8 mouse cellular contexts compared by ENCODE assay signal in genomic region chrX:161716865-161717763, GRCm38 (mm10). TPM values are rescaled to one million over a fixed set of nuclear protein-coding genes. Genes with fewer than 3 reads are reported as not detected.
DNase-seq lines count a peak whose midpoint lies in the region; ATAC-seq lines count a peak whose summit lies in the region.

TSS of gene Rai2 (plus strand) at chrX:161717069.

- H3K36me3 ChIP-seq in liver, embryonic 12.5 days, result no peaks in the 10 kb centered on the region
- H3K36me3 ChIP-seq in neural tube, embryonic 12.5 days, result no peaks in the 10 kb centered on the region

- 9% methylated on average over 42 of the region's 79 CpGs for WGBS in liver, embryonic 12.5 days (ENCODE audit: insufficient replicate concordance)
- 25% methylated on average over 59 of the region's 79 CpGs for WGBS in neural tube, embryonic 12.5 days

- peaks cover 66% of the 10 kb centered on the region for H3K27me3 ChIP-seq in liver, embryonic 12.5 days (replicated peaks)
- H3K27me3 ChIP-seq in neural tube, embryonic 12.5 days (replicated peaks), result peaks cover 17% of the 10 kb centered on the region; the same call in 1 of the 2 replicates

- H3K9ac ChIP-seq in liver, embryonic 12.5 days, result no peak within 1 kb of the TSS
- H3K9ac ChIP-seq in neural tube, embryonic 12.5 days, result peak within 1 kb of the TSS; percentile 75

- H3K4me3 ChIP-seq in liver, embryonic 12.5 days, result peak within 1 kb of the TSS; percentile 49
- peak within 1 kb of the TSS; percentile 58 for H3K4me3 ChIP-seq in neural tube, embryonic 12.5 days

- no peak within 1 kb of the TSS for H3K27ac ChIP-seq in liver, embryonic 12.5 days
- H3K27ac ChIP-seq in neural tube, embryonic 12.5 days, result peak within 1 kb of the TSS; percentile 53; the same call in 1 of the 2 replicates

- H3K9me3 ChIP-seq in liver, embryonic 12.5 days (replicated peaks), result no peaks in the 10 kb centered on the region
- no peaks in the 10 kb centered on the region for H3K9me3 ChIP-seq in neural tube, embryonic 12.5 days

- H3K4me1 ChIP-seq in liver, embryonic 12.5 days, result no peaks in the 10 kb centered on the region
- no peaks in the 10 kb centered on the region for H3K4me1 ChIP-seq in neural tube, embryonic 12.5 days

- ATAC-seq in liver, embryonic 12.5 days, result peak; percentile 58
- ATAC-seq in neural tube, embryonic 12.5 days (ENCODE audit: low FRiP score, low read depth), result peak; percentile 81

- DNase-seq in right cerebral cortex, postnatal 14 days, result peak; percentile 20
- no peak for DNase-seq in right cerebral cortex, postnatal 25 days
- peak; percentile 13 for DNase-seq in embryo, embryonic 10.5 days (ENCODE audit: low spot score)
- DNase-seq in heart, adult 18-20 months, result peak; percentile 51 to 58
- peak; percentile 55 for DNase-seq in kidney, adult 11 months
- no peak for DNase-seq in spleen, adult 18-20 months

- peak within 1 kb of the TSS; percentile 66 for H3K4me2 ChIP-seq in liver, embryonic 12.5 days
- H3K4me2 ChIP-seq in neural tube, embryonic 12.5 days (replicated peaks), result peak within 1 kb of the TSS; percentile 74

RNA-seq across cellular contexts. Expression of gene Rai2, which starts in this region (rescaled TPM):
- 10 to 100 TPM; 39.7 to 43.1 TPM for total RNA-seq in heart, adult 18-20 months (2021)
- polyA plus RNA-seq in liver, embryonic 12.5 days (2016; fragmentation: Nextera tagmentation; extraction: Ambion mirVana), result 0.72 and 0.78 TPM in 2 replicates
- polyA plus RNA-seq in neural tube, embryonic 12.5 days (2016; fragmentation: Nextera tagmentation; extraction: Ambion mirVana), result 12.3 and 15.9 TPM in 2 replicates

Comparison
In these comparisons a context has a peak if more than half of its experiments do, and no peak if none do; other contexts are left out.
1. DNase-seq: peak in right cerebral cortex, postnatal 14 days (single experiment), embryo, embryonic 10.5 days (single experiment), heart, adult 18-20 months (2 of 2) and kidney, adult 11 months (single experiment); none in right cerebral cortex, postnatal 25 days (single experiment) and spleen, adult 18-20 months (0 of 2).
2. Peak in ATAC-seq, H3K4me3 ChIP-seq and H3K4me2 ChIP-seq in liver, embryonic 12.5 days; RNA of the gene not detected or under 1 TPM.